Mouse (Mus musculus) lung, adult 2 months (tissue): Measurements from ENCODE around the gene Olfr47.

Experiments used
- CTCF ChIP-seq: fragments of 200-500 bp; IDR thresholded peaks from 2 replicates; pipeline ENCODE4 v1.5.1; 2011; ENCODE audit warnings: mild to moderate bottlenecking, low read length, control low read depth; ENCODE audit not compliant: insufficient read depth
- POLR2A ChIP-seq: fragments of 200-500 bp; IDR thresholded peaks from 2 replicates; pipeline ENCODE4 v1.6.1; 2011; ENCODE audit warnings: low read depth, mild to moderate bottlenecking, control low read depth, low read length, borderline replicate concordance; ENCODE audit errors: extremely low read depth

GRCm38 (mm10) chr6:43274123-43274522 is 42.8 kb downstream of the Olfr47 start:
- TF ChIP-seq POLR2A: no peak
- TF ChIP-seq CTCF: no peak
